Mouse (Mus musculus): Measurements from ENCODE around the gene Spink4. TPM values are rescaled to one million over a fixed set of nuclear protein-coding genes. Genes with fewer than 3 reads are reported as not detected.

The Spink4 gene
- polyA plus RNA-seq (2016; fragmentation: Nextera tagmentation; extraction: Ambion mirVana): not detected in 2 replicates

GRCm38 (mm10) chr4:40919785-40920184, at the start of gene Spink4:
TSS of gene Spink4 (plus strand) at chr4:40920052.
- Histone ChIP-seq H3K9me3 (no peaks in the 10 kb centered on the region), H3K27me3 (no peaks in the 10 kb centered on the region), H3K27ac (no peak within 1 kb of the TSS), H3K4me3 (replicated peaks) (no peak within 1 kb of the TSS), H3K36me3 (no peaks in the 10 kb centered on the region), H3K4me2 (no peak within 1 kb of the TSS), H3K9ac (replicated peaks) (no peak within 1 kb of the TSS), H3K4me1 (replicated peaks) (no peaks in the 10 kb centered on the region)
- 43% methylated on average over 3 of the region's 3 CpGs for WGBS
- no peak for ATAC-seq (ENCODE audit: insufficient number of reproducible peaks, insufficient read depth, low FRiP score, low TSS enrichment, low read depth)

- Histone ChIP-seq H3K4me1 (replicated peaks) (peaks cover 27% of the 10 kb centered on the region), H3K9ac (replicated peaks) (no peak overlapping the region), H3K9me3 (no peaks in the 10 kb centered on the region), H3K27me3 (no peaks in the 10 kb centered on the region), H3K4me2 (no peak overlapping the region), H3K27ac (no peak overlapping the region), H3K4me3 (replicated peaks) (no peak overlapping the region), H3K36me3 (no peaks in the 10 kb centered on the region)
- no peak for ATAC-seq (ENCODE audit: insufficient number of reproducible peaks, insufficient read depth, low FRiP score, low TSS enrichment, low read depth)
- 91% methylated on average over 4 of the region's 4 CpGs for WGBS
These were observed 49.6 kb upstream of the Spink4 start for GRCm38 (mm10) chr4:40870206-40870605.

GRCm38 (mm10) chr4:40872129-40872528, 47.7 kb upstream of the Spink4 start:
- Histone ChIP-seq H3K36me3 (no peaks in the 10 kb centered on the region), H3K9me3 (no peaks in the 10 kb centered on the region), H3K4me1 (replicated peaks) (peaks cover 43% of the 10 kb centered on the region), H3K27ac (no peak overlapping the region), H3K4me3 (replicated peaks) (no peak overlapping the region), H3K27me3 (no peaks in the 10 kb centered on the region), H3K9ac (replicated peaks) (no peak overlapping the region), H3K4me2 (no peak overlapping the region)
- 98% methylated on average over 3 of the region's 3 CpGs for WGBS
- no peak for ATAC-seq (ENCODE audit: insufficient number of reproducible peaks, insufficient read depth, low FRiP score, low TSS enrichment, low read depth)

- no peak overlapping the region for H3K9ac ChIP-seq (replicated peaks)
- no peaks in the 10 kb centered on the region for H3K36me3 ChIP-seq
- ATAC-seq (ENCODE audit: insufficient number of reproducible peaks, insufficient read depth, low FRiP score, low TSS enrichment, low read depth): no peak
- no peak overlapping the region for H3K4me2 ChIP-seq
- peaks cover 42% of the 10 kb centered on the region for H3K4me1 ChIP-seq (replicated peaks)
- 67% methylated on average over 2 of the region's 2 CpGs for WGBS
- H3K27me3 ChIP-seq: no peaks in the 10 kb centered on the region
- peak overlapping the region; percentile 84 for H3K27ac ChIP-seq
- H3K4me3 ChIP-seq (replicated peaks): no peak overlapping the region
- no peaks in the 10 kb centered on the region for H3K9me3 ChIP-seq
These were observed 46.5 kb upstream of the Spink4 start for GRCm38 (mm10) chr4:40873320-40873719.

GRCm38 (mm10) chr4:40874151-40874600, 45.7 kb upstream of the Spink4 start:
- Histone ChIP-seq H3K9me3 (no peaks in the 10 kb centered on the region), H3K36me3 (no peaks in the 10 kb centered on the region), H3K9ac (replicated peaks) (peak overlapping the region; percentile 34; the same call in 1 of the 2 replicates), H3K4me1 (replicated peaks) (peaks cover 38% of the 10 kb centered on the region), H3K27me3 (no peaks in the 10 kb centered on the region), H3K4me3 (replicated peaks) (no peak overlapping the region), H3K4me2 (no peak overlapping the region), H3K27ac (peak overlapping the region; percentile 84)
- 16% methylated on average over 6 of the region's 6 CpGs for WGBS
- peak; percentile 38; the same call in 1 of the 2 replicates for ATAC-seq (ENCODE audit: insufficient number of reproducible peaks, insufficient read depth, low FRiP score, low TSS enrichment, low read depth)

- Histone ChIP-seq H3K4me2 (no peak overlapping the region), H3K27ac (peak overlapping the region; percentile 84), H3K4me3 (replicated peaks) (no peak overlapping the region), H3K9me3 (no peaks in the 10 kb centered on the region), H3K36me3 (no peaks in the 10 kb centered on the region), H3K4me1 (replicated peaks) (peaks cover 38% of the 10 kb centered on the region), H3K9ac (replicated peaks) (0 out of 2 replicates have a peak overlapping the region, but pooled peaks have one; percentile 34), H3K27me3 (no peaks in the 10 kb centered on the region)
- WGBS: 77% methylated on average over 5 of the region's 5 CpGs
- ATAC-seq (ENCODE audit: insufficient number of reproducible peaks, insufficient read depth, low FRiP score, low TSS enrichment, low read depth): no peak
These were observed 44.9 kb upstream of the Spink4 start for GRCm38 (mm10) chr4:40874794-40875552.

GRCm38 (mm10) chr4:40875842-40876241, 44.0 kb upstream of the Spink4 start:
- H3K9ac ChIP-seq (replicated peaks): no peak overlapping the region
- no peaks in the 10 kb centered on the region for H3K27me3 ChIP-seq
- WGBS: 84% methylated on average over 20 of the region's 20 CpGs
- H3K36me3 ChIP-seq: no peaks in the 10 kb centered on the region
- no peak overlapping the region for H3K4me3 ChIP-seq (replicated peaks)
- H3K9me3 ChIP-seq: no peaks in the 10 kb centered on the region
- no peak overlapping the region for H3K4me2 ChIP-seq
- peak overlapping the region; percentile 62; the same call in 1 of the 2 replicates for H3K27ac ChIP-seq
- H3K4me1 ChIP-seq (replicated peaks): peaks cover 38% of the 10 kb centered on the region
- ATAC-seq (ENCODE audit: insufficient number of reproducible peaks, insufficient read depth, low FRiP score, low TSS enrichment, low read depth): no peak

- Histone ChIP-seq H3K27me3 (no peaks in the 10 kb centered on the region), H3K36me3 (no peaks in the 10 kb centered on the region), H3K4me3 (replicated peaks) (no peak overlapping the region), H3K9ac (replicated peaks) (no peak overlapping the region), H3K9me3 (no peaks in the 10 kb centered on the region), H3K4me2 (peak overlapping the region; percentile 15; the same call in 1 of the 2 replicates), H3K4me1 (replicated peaks) (peaks cover 38% of the 10 kb centered on the region), H3K27ac (peak overlapping the region; percentile 62)
- ATAC-seq (ENCODE audit: insufficient number of reproducible peaks, insufficient read depth, low FRiP score, low TSS enrichment, low read depth): peak; percentile 34; the same call in 1 of the 2 replicates
- 36% methylated on average over 12 of the region's 12 CpGs for WGBS
These were observed 43.0 kb upstream of the Spink4 start for GRCm38 (mm10) chr4:40876814-40877371.

GRCm38 (mm10) chr4:40877528-40877927, 42.3 kb upstream of the Spink4 start:
- no peaks in the 10 kb centered on the region for H3K27me3 ChIP-seq
- H3K4me1 ChIP-seq (replicated peaks): peaks cover 38% of the 10 kb centered on the region
- no peak overlapping the region for H3K4me3 ChIP-seq (replicated peaks)
- whole genome bisulfite sequencing: 81% methylated on average over 5 of the region's 5 CpGs
- H3K27ac ChIP-seq: no peak overlapping the region
- H3K36me3 ChIP-seq: no peaks in the 10 kb centered on the region
- no peaks in the 10 kb centered on the region for H3K9me3 ChIP-seq
- no peak overlapping the region for H3K9ac ChIP-seq (replicated peaks)
- no peak for ATAC-seq (ENCODE audit: insufficient number of reproducible peaks, insufficient read depth, low FRiP score, low TSS enrichment, low read depth)
- no peak overlapping the region for H3K4me2 ChIP-seq

GRCm38 (mm10) chr4:40883200-40883599, 36.7 kb upstream of the Spink4 start:
- Histone ChIP-seq H3K4me1 (replicated peaks) (peaks cover 4% of the 10 kb centered on the region; the same call in 1 of the 2 replicates), H3K9ac (replicated peaks) (no peak overlapping the region), H3K4me2 (no peak overlapping the region), H3K36me3 (no peaks in the 10 kb centered on the region), H3K27me3 (no peaks in the 10 kb centered on the region), H3K4me3 (replicated peaks) (no peak overlapping the region), H3K27ac (no peak overlapping the region), H3K9me3 (no peaks in the 10 kb centered on the region)
- 80% methylated on average over 10 of the region's 10 CpGs for WGBS
- no peak for ATAC-seq (ENCODE audit: insufficient number of reproducible peaks, insufficient read depth, low FRiP score, low TSS enrichment, low read depth)

- Histone ChIP-seq H3K9me3 (no peaks in the 10 kb centered on the region), H3K36me3 (no peaks in the 10 kb centered on the region), H3K4me2 (no peak overlapping the region), H3K4me1 (replicated peaks) (peaks cover 4% of the 10 kb centered on the region; the same call in 1 of the 2 replicates), H3K4me3 (replicated peaks) (no peak overlapping the region), H3K27me3 (no peaks in the 10 kb centered on the region), H3K9ac (replicated peaks) (no peak overlapping the region), H3K27ac (no peak overlapping the region)
- no peak for ATAC-seq (ENCODE audit: insufficient number of reproducible peaks, insufficient read depth, low FRiP score, low TSS enrichment, low read depth)
- 79% methylated on average over 12 of the region's 12 CpGs for WGBS
These were observed 35.3 kb upstream of the Spink4 start for GRCm38 (mm10) chr4:40884282-40885165.
